Mouse (Mus musculus): ENCODE data around the gene Fry. TPM values are rescaled to one million over a fixed set of nuclear protein-coding genes. Genes with fewer than 3 reads are reported as not detected.
A peak's percentile ranks its signal among the peaks of the same experiment; 100 is the strongest.

The Fry gene
- total and polyA plus RNA-seq, 3 experiments: 1.9 to 2.3 TPM; not detected in 1

DNA sequence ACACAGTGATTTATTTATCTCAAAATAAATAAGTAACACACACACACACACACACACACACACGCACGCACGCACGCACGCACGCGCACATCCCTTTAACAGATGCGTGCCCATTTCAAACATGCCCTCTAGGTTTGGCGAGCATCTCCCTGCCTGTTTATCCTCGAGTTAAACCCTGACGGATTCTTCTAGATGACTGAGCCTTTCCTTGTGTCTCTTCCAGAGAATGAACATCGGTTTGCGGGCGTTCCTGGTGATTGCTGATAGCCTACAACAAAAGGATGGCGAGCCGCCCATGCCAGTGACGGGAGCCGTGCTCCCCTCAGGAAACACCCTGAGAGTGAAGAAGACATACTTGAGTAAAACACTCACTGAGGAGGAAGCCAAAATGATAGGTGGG is 260.1 kb downstream of the Fry start (continued):
- no peak for TF ChIP-seq ZKSCAN1 (IDR thresholded peaks at IDR 0.05; ENCODE audit: low read depth, low read length)

DNA sequence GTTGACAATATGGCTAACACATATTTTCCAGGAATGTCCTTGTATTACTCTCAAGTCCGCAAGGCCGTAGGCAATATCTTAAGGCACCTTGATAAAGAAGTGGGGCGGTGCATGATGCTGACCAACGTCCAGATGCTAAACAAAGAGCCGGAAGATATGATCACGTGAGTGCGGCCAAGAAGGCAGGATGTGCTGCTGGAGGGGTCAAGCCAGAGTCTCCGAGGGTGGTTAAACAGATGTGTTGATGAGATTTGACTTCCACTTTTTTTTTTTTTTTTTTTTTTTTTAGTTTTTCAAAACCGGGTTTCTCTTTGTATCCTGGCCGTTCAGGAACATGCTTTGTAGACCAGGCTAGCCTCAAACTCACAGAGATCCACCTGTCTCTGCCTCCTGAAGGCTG is 262.3 kb downstream of the Fry start:
- no peak overlapping the region for H3K4me3 ChIP-seq (ENCODE audit: control insufficient read depth in 1 of 2, insufficient read depth in 1 of 2, low read depth in 2 of 2, low read length in 2 of 2)
- no peaks in the 10 kb centered on the region for H3K9me3 ChIP-seq (replicated peaks; ENCODE audit: insufficient read depth, low read length)
- peaks cover 0 to 10% of the 10 kb centered on the region in 2 experiments; a peak in 2 of 4 replicates for H3K36me3 ChIP-seq (ENCODE audit: control insufficient read depth in 1 of 2, insufficient read depth in 2 of 2, low read length in 2 of 2)
- H3K27ac ChIP-seq (ENCODE audit: control insufficient read depth, low read depth, low read length): no peak overlapping the region
- H3K4me1 ChIP-seq (ENCODE audit: control insufficient read depth in 1 of 2, insufficient read depth in 2 of 2, low read length in 2 of 2): peaks cover 10 to 12% of the 10 kb centered on the region in 2 experiments
- TF ChIP-seq POLR2AphosphoS5 (IDR thresholded peaks at IDR 0.05; ENCODE audit: borderline replicate concordance, low read depth, low read length): no peak
- TF ChIP-seq GATA1 (IDR thresholded peaks at IDR 0.05; ENCODE audit: low read depth, low read length): no peak
- TF ChIP-seq ZNF384 (IDR thresholded peaks at IDR 0.05; ENCODE audit: low read depth, low read length): peak; percentile 54; the same call in 1 of the 2 replicates
- TF ChIP-seq MYC (IDR thresholded peaks at IDR 0.05; ENCODE audit: low read depth, low read length): no peak
- TF ChIP-seq ETS1 (IDR thresholded peaks at IDR 0.05; ENCODE audit: low read depth, low read length): no peak
- no peak overlapping the region for H3K9ac ChIP-seq (ENCODE audit: control insufficient read depth, low read depth, low read length, poor library complexity, severe bottlenecking)
- no peaks in the 10 kb centered on the region for H3K79me2 ChIP-seq (ENCODE audit: control insufficient read depth, insufficient read depth, low read length, poor library complexity)
- H3K27me3 ChIP-seq (ENCODE audit: control insufficient read depth in 1 of 2, insufficient read depth in 2 of 2, low read length in 2 of 2): no peaks in the 10 kb centered on the region
- no peak for DNase-seq (ENCODE audit: low read depth, low spot score)

DNA sequence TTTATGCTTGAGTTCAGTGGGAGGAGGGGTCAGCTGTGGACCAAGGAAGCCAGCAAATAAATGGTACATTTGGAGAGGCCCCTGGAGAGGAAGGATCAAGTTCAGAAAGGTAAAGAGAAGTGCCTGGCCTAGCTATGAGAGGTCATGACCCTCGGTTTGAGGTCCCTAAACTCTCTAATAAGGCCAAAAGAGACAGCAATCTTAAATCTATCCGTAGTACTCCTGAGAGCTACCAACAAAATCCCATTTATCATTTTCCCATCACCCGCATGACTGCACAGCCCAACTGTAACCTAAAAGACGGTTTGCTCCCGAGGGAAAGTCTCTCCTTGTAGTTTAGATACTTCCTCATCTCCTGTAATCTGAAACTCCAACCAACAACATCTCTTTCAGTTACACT is 264.0 kb downstream of the Fry start:
- H3K36me3 ChIP-seq (ENCODE audit: control insufficient read depth in 1 of 2, insufficient read depth in 2 of 2, low read length in 2 of 2): peaks cover 0 to 10% of the 10 kb centered on the region in 2 experiments; a peak in 2 of 4 replicates
- H3K4me3 ChIP-seq (ENCODE audit: control insufficient read depth in 1 of 2, insufficient read depth in 1 of 2, low read depth in 2 of 2, low read length in 2 of 2): no peak overlapping the region
- no peak for TF ChIP-seq CHD1 (IDR thresholded peaks at IDR 0.05; ENCODE audit: low read depth, low read length)
- TF ChIP-seq RCOR1 (IDR thresholded peaks at IDR 0.05; ENCODE audit: low read depth, low read length): no peak
- TF ChIP-seq HCFC1 (IDR thresholded peaks at IDR 0.05; ENCODE audit: low read depth, low read length): no peak
- no peak for TF ChIP-seq EP300 (IDR thresholded peaks at IDR 0.05; ENCODE audit: low read depth in 1 of 2, low read length in 2 of 2)
- TF ChIP-seq CTCF (IDR thresholded peaks at IDR 0.05 in 2 of 3, conservative IDR thresholded peaks at IDR 0.05 in 1 of 3; ENCODE audit: control insufficient read depth in 1 of 3, insufficient read depth in 1 of 3, low read depth in 2 of 3, low read length in 3 of 3, poor library complexity in 1 of 3, severe bottlenecking in 1 of 3): no peak
- no peak for TF ChIP-seq E2F4 (IDR thresholded peaks at IDR 0.05; ENCODE audit: borderline replicate concordance, low read depth, low read length)
- TF ChIP-seq MAFK (IDR thresholded peaks at IDR 0.05; ENCODE audit: borderline replicate concordance, low read depth, low read length): no peak
- TF ChIP-seq POLR2A (IDR thresholded peaks at IDR 0.05; ENCODE audit: control insufficient read depth in 1 of 2, insufficient read depth in 1 of 2, low read depth in 1 of 2, low read length in 2 of 2, poor library complexity in 1 of 2): no peak
- no peak for TF ChIP-seq MEF2A (IDR thresholded peaks at IDR 0.05; ENCODE audit: extremely low read depth, insufficient replicate concordance, low read depth, low read length, poor library complexity, severe bottlenecking)
- TF ChIP-seq MAX (IDR thresholded peaks at IDR 0.05; ENCODE audit: low read length): no peak
- no peak for TF ChIP-seq CHD2 (IDR thresholded peaks at IDR 0.05; ENCODE audit: low read length)
- no peak for TF ChIP-seq ZKSCAN1 (IDR thresholded peaks at IDR 0.05; ENCODE audit: low read depth, low read length)
- no peak for TF ChIP-seq ETS1 (IDR thresholded peaks at IDR 0.05; ENCODE audit: low read depth, low read length)
- no peak for TF ChIP-seq KAT2A (conservative IDR thresholded peaks at IDR 0.05; ENCODE audit: low read depth, low read length)
- H3K79me2 ChIP-seq (ENCODE audit: control insufficient read depth, insufficient read depth, low read length, poor library complexity): no peaks in the 10 kb centered on the region
- no peaks in the 10 kb centered on the region for H3K9me3 ChIP-seq (replicated peaks; ENCODE audit: insufficient read depth, low read length)
- no peak overlapping the region for H3K27ac ChIP-seq (ENCODE audit: control insufficient read depth, low read depth, low read length)
- no peaks in the 10 kb centered on the region for H3K27me3 ChIP-seq (ENCODE audit: control insufficient read depth in 1 of 2, insufficient read depth in 2 of 2, low read length in 2 of 2)
- H3K9ac ChIP-seq (ENCODE audit: control insufficient read depth, low read depth, low read length, poor library complexity, severe bottlenecking): no peak overlapping the region
- no peak for DNase-seq (ENCODE audit: low read depth, low spot score)
- H3K4me1 ChIP-seq (ENCODE audit: control insufficient read depth in 1 of 2, insufficient read depth in 2 of 2, low read length in 2 of 2): peaks cover 10 to 12% of the 10 kb centered on the region in 2 experiments
